Mouse (Mus musculus) cerebellum, adult (tissue): ENCODE measurements at regions not wholly inside any gene's neighbourhood (a gene's known extent, or its start where the extent isn't known, plus 50 kb on each side); places are given as distances from the start of the nearest gene placed in this dataset.

Source experiments
- ATAC-seq: cut with Nextera tagmentation; 2 replicates; pipeline ENCODE4 v1.9.2; 2017; ENCODE audit warnings: mild to moderate bottlenecking, moderate library complexity, mixed read lengths; ENCODE audit not compliant: insufficient number of reproducible peaks, low FRiP score, low TSS enrichment

- ATAC-seq, result no peak
Observed at GRCm38 (mm10) chr3:147416926-147417325, 564.8 kb downstream of the Ttll7 start.

- ATAC-seq, result no peak
Observed at GRCm38 (mm10) chr3:147419129-147419528, 567.0 kb downstream of the Ttll7 start.

GRCm38 (mm10) chr3:147422196-147422595 lies 570.0 kb downstream of the Ttll7 start:
- ATAC-seq, result no peak

- ATAC-seq, result no peak
Observed at GRCm38 (mm10) chr3:147423895-147424575, 571.9 kb downstream of the Ttll7 start.

GRCm38 (mm10) chr3:147428837-147429236 lies 576.7 kb downstream of the Ttll7 start:
- ATAC-seq, result no peak

- no peak for ATAC-seq
Observed at GRCm38 (mm10) chr3:147442925-147443690, 590.9 kb downstream of the Ttll7 start.

GRCm38 (mm10) chr3:147443691-147443960 lies 591.5 kb downstream of the Ttll7 start:
- no peak for ATAC-seq

GRCm38 (mm10) chr3:147444005-147444763 lies 592.0 kb downstream of the Ttll7 start:
- ATAC-seq, result no peak

- ATAC-seq, result no peak
Observed at GRCm38 (mm10) chr3:147445066-147445844, 593.1 kb downstream of the Ttll7 start.

GRCm38 (mm10) chr3:147445884-147446283 lies 593.7 kb downstream of the Ttll7 start:
- ATAC-seq, result no peak

- ATAC-seq, result no peak
Observed at GRCm38 (mm10) chr3:147452176-147452575, 600.0 kb downstream of the Ttll7 start.

- no peak for ATAC-seq
Observed at GRCm38 (mm10) chr3:147455383-147455782, 603.2 kb downstream of the Ttll7 start.

- ATAC-seq, result no peak
Observed at GRCm38 (mm10) chr3:147456294-147456693, 604.1 kb downstream of the Ttll7 start.

- no peak for ATAC-seq
Observed at GRCm38 (mm10) chr3:147458115-147458514, 605.9 kb downstream of the Ttll7 start.

GRCm38 (mm10) chr3:147479890-147480289 lies 627.7 kb downstream of the Ttll7 start:
- no peak for ATAC-seq
